Mouse (Mus musculus) left cerebral cortex, postnatal 10 days (tissue): ENCODE data around the gene Gm20422. TPM values are rescaled to one million over a fixed set of nuclear protein-coding genes. Genes with fewer than 3 reads are reported as not detected.

Experiments
- DNase-seq, 2 experiments: peaks; one replicate each; pipeline ENCODE4 v3.0.0; 2021 to 2022; ENCODE audit warnings: low spot score in 2 of 2, mixed read lengths in 1 of 2; ENCODE audit errors: extremely low spot score in 1 of 2
- intact Hi-C: fragments of 180-260 bp; cut with DNase I; formaldehyde crosslinking; loops from one replicate; pipeline ENCODE4 v1.15.1; 2025
- total RNA-seq, 2 experiments: library from RNA; stranded (reverse); gene quantifications; 2 replicates each; pipeline ENCODE4 v1.2.3; 2021

Gm20422 gene
- total RNA-seq, 2 experiments from 2014 or later, result 2.8 TPM; not detected in 1

DNA sequence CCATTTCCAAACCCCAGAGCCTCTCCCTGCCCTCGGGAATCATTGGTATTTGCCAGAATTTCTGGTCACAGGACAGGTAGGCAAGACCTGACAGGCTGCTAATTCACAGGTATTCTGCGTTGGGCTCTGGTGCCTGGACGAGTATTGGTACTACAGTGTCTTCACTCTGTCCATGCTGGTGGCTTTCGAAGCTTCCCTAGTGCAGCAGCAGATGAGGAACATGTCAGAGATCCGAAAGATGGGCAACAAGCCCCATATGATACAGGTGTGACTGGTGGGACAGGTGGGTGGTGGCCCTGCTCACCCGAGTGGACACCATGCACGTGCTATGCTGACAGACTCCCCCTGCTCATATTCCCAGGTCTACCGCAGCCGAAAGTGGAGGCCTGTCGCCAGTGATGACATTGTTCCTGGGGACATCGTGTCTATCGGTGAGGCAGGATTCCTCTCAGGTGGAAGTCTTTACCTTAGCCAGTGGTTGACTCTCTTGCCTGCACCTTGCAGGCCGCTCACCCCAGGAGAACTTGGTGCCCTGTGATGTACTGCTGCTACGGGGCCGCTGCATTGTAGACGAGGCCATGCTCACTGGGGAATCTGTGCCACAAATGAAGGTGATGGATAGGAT, 22.1 kb upstream of the Gm20422 start:
- intact Hi-C loops, result no loop called here
- no peak for DNase-seq

DNA sequence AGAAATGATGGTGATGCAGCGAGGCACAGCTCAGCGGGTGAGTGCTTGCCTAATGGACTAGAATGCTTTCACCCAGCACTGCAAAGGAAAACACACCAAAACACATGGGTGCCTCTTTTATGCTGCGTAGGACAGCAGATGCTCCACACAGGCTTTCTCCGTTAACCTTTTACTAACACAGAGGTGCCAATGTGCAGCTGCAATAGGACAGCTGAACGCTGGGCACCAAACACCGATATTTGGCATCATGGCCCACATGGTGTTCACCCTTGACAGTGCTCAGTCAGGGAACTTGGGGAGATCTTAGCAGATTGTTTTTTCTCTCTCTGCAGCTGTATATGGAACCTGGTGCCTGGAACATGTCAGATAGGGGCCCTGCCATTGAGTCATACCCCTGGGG, 20.2 kb upstream of the Gm20422 start:
- intact Hi-C loops, result no loop called here
- DNase-seq, result no peak

- DNase-seq, result no peak
- intact Hi-C loops, result no loop called here
Measured at GRCm38 (mm10) chr8:69794096-69794495, 19.4 kb upstream of the Gm20422 start.

DNA sequence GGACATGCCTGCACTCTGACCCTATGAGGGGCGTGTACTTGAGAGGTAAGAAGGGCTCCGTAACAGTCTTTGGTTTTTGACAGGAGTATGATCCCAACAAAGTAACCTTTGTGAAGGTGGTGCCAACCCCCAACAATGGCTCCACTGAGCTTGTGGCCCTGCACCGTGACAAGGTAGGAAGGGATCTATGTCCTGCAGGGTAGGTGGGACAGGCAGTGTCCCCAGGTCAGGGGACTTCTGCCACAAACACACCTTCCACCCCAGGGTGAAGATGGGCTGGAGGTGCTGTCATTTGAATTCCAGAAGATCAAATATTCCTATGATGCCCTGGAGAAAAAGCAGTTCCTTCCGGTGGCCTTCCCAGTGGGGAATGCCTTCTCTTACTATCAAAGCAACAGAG, 19.0 kb upstream of the Gm20422 start:
- DNase-seq, result no peak
- intact Hi-C loops, result no loop called here

DNA sequence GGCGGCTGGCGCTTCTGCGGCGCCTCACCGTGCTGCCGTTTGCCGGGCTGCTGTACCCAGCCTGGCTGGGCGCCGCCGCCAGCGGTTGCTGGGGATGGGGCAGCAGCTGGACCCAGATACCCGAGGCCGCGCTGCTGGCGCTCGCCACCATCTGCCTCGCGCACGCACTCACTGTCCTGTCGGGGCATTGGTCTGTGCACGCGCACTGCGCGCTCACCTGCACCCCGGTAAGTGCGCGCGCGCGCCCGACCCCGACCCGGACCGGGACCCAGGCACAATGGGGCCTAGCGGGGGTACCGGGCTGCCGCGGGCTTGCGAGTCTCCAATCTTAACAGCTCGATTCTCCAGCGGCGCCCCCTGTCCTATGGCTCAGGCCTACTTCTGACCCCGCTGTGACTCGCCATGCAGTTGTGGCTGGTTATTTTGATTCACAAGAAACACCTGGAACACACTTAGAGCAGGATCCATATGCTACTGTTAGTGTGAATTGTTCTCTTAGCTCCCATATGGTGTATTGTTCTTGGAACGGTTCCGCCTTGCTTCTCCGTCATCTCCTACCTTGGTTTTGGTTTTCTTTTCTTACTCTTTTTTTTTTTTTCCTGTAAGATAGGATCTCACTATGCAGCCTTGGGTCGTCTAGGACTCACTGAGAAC, 16.9 kb upstream of the Gm20422 start:
- intact Hi-C loops, result no loop called here
- DNase-seq, result peak in 1 of 2 experiments; percentile 71

GRCm38 (mm10) chr8:69790773-69791367, 16.2 kb upstream of the Gm20422 start, which contains the start of the genes Atp13a1 and Zfp866:
TSS of gene Atp13a1 (plus strand) at chr8:69791163.
TSS of gene Zfp866 (minus strand) at chr8:69791178.
- DNase-seq, result peak; percentile 82 to 92
- intact Hi-C loops, result no loop called here

GRCm38 (mm10) chr8:69790364-69790763, 15.7 kb upstream of the Gm20422 start:
- intact Hi-C loops, result no loop called here

GRCm38 (mm10) chr8:69789731-69790130, 15.0 kb upstream of the Gm20422 start:
- intact Hi-C loops, result no loop called here
- no peak for DNase-seq

More at GRCm38 (mm10) chr8:69790364-69790763, 15.7 kb upstream of the Gm20422 start:
- DNase-seq, result no peak

- intact Hi-C loops, result no loop called here
Measured at GRCm38 (mm10) chr8:69789105-69789504, 14.4 kb upstream of the Gm20422 start.

GRCm38 (mm10) chr8:69777111-69777510, 2.4 kb upstream of the Gm20422 start:
- no peak for DNase-seq
- intact Hi-C loops, result no loop called here

More at GRCm38 (mm10) chr8:69789105-69789504, 14.4 kb upstream of the Gm20422 start:
- DNase-seq, result no peak

GRCm38 (mm10) chr8:69775149-69775534, 456 bp upstream of the Gm20422 start:
- no peak for DNase-seq
- intact Hi-C loops, result no loop called here

DNA sequence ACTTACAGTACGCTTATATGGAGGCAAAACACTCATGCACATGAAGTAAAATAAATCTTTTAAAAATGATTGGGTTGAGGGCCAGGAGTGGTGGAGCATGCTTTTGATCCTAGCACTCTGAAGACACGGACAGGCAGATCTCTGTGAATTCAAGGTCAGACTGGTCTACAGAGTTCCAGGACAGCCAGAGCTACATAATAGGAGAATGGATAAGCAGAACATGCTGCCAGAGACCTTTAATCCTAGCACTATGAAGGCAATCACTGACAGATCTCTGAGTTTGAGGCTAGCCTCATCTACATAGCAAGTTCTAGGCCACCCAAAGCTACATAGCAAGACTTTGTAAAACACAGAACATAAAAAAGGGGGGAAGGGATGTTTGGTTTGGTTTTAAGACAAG, 2.6 kb downstream of the Gm20422 start:
- no peak for DNase-seq
- intact Hi-C loops, result no loop called here

- intact Hi-C loops, result no loop called here
- DNase-seq, result no peak
Measured at GRCm38 (mm10) chr8:69771221-69771620, 3.5 kb downstream of the Gm20422 start.

GRCm38 (mm10) chr8:69761814-69762445, 12.8 kb downstream of the Gm20422 start:
- DNase-seq, result no peak
- intact Hi-C loops, result no loop called here

- intact Hi-C loops, result no loop called here
- DNase-seq, result no peak
Measured at GRCm38 (mm10) chr8:69758316-69758715, 16.4 kb downstream of the Gm20422 start.

DNA sequence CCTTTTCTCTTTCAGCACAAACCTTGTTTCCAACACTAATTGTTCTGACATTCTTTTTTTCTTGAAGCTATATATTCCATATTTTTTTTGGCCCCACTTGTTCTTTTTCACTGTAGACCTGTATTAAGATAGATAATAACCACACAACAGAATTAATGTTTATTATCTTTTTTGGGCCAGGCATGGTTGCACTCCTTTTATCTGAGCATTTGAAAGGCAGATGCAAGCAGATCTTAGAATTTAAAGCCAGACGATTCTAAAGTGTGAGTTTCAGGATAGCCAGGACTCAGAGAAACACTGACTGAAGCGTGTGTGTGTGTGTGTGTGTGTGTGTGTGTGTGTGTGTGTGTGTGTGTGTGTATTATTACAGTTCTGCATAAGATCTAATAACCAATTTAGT, 22.2 kb downstream of the Gm20422 start:
- DNase-seq, result no peak
- intact Hi-C loops, result no loop called here

DNA sequence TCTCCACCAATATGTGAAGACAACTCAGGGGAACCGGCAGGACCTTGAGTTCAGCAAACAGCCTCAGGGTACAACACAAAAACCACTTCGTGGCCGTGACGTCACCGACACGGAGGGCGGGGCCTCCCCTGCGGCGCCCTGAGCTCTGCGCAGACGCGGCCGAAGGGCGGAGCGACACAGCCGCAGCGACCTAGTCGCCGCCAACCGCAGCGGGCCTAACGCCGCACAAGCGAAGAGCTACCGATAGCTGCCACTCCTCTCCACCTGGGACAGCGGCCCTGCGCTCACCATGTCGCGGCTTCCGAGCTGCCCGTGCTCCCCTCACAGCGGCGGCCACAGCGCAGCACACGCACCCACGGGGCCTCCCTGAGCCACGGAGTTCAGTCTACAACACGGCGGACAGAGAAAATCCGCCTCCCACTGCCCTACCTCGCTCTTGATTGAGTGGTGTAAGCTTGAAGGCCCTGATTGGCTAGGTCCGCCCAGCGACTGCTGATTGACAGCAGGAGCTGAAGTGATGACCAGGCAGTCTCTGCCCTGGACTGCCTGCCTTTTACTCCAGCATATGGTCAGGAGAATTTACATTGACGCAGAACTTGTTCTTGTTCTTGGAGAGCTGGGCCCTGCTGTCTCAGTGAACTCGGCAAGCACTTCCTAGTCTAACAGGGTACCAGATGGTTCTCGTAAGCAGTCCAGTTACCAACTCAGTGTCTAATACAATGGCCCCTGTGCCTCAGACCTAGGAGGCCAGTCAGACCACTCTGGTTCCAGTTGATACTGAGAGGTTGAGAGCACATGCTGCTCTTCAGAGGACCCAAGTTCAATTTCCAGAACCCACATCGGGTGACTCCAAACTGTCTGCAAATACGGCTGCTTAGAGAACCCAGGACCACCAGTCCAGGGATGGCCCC, 24.9 kb downstream of the Gm20422 start, which contains the start of gene Zfp963:
TSS of gene Zfp963 (minus strand) at position 427 of the 911 bp plus-strand sequence.
- intact Hi-C loops, result no loop called here
- DNase-seq, result peak; percentile 91 to 95

DNA sequence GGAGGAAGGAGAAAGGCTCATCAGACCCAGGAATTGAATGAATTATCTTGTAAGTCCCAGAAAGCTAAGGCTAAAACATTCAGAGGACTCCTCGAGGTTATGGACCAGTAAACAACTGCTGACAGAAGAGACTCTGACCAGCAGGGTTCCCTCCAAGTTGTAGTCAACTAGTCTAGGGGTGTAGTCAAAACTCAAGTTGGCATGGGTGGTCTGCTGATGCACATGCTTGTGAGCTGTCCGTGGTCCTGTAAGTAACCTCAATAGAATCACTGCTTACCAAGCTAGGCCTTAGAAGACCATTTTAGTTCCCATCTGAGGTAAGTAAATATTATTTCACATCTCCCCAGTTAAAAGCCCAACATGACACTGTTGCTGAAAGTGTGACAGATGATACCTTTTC, 33.5 kb downstream of the Gm20422 start:
- no peak for DNase-seq
- intact Hi-C loops, result no loop called here

DNA sequence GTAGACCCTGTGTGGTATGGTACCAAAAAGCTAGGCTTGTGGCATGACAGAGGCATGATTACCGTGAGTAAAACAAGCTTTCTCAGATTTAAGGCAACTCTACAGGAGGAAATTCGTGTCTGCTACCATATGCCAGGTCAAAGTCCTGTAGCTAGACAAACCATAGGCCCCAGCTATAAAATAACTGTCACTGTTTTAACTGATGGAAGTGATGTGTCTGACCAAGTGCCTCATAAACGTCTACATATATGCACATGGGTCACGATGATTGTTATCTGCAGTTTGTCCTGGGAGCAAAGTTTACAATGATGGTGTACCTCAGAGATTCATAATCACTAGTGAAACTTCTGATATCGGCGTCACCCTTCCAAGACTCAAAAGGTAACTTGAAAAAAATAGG, 33.9 kb downstream of the Gm20422 start:
- intact Hi-C loops, result no loop called here
- DNase-seq, result no peak
